Mouse (Mus musculus): Measurements from ENCODE around the gene Slc25a30. TPM values are rescaled to one million over a fixed set of nuclear protein-coding genes. Genes with fewer than 3 reads are reported as not detected.

Slc25a30 gene
- polyA plus RNA-seq (2012; rRNA removed): 23.2 and 25.8 TPM in 2 replicates

GRCm38 (mm10) chr14:75786868-75787793 is at the start of gene Slc25a30:
Gene Slc25a30, minus strand, starts transcription at chr14:75787037.

GRCm38 (mm10) chr14:75753991-75754817 is 32.6 kb downstream of the Slc25a30 start, which contains the start of gene Cog3:
Gene Cog3, minus strand, starts transcription at chr14:75754517.

Other genes starting within 250 kb of the Slc25a30 start
- 0.30 TPM in 1 of 2 replicates, not detected in the other for gene Spert, start 193.9 kb downstream of the Slc25a30 start, polyA plus RNA-seq (2012; rRNA removed)
- gene Erich6b, start 144.8 kb downstream of the Slc25a30 start, polyA plus RNA-seq (2012; rRNA removed): not detected in 2 replicates
- 9.6 and 10.2 TPM in 2 replicates for gene Cog3, start 32.5 kb downstream of the Slc25a30 start, polyA plus RNA-seq (2012; rRNA removed)
- gene Tpt1, start 58.1 kb upstream of the Slc25a30 start, polyA plus RNA-seq (2012; rRNA removed): 3,506 and 5,820 TPM in 2 replicates
- 0.06 and 0.08 TPM in 2 replicates for gene Kctd4, start 168.0 kb upstream of the Slc25a30 start, polyA plus RNA-seq (2012; rRNA removed)
- gene Gtf2f2, start 223.8 kb upstream of the Slc25a30 start, polyA plus RNA-seq (2012; rRNA removed): 2.6 TPM in 2 replicates

Measured in ovary, adult 2 months (tissue).